Mouse (Mus musculus): ENCODE results near the gene Calcoco1.
"Not testable (repeated sequence)": the region's sequence is repeated elsewhere in the genome, so short reads cannot be mapped to it uniquely, and the experiment has no call there.

Calcoco1 gene

DNA sequence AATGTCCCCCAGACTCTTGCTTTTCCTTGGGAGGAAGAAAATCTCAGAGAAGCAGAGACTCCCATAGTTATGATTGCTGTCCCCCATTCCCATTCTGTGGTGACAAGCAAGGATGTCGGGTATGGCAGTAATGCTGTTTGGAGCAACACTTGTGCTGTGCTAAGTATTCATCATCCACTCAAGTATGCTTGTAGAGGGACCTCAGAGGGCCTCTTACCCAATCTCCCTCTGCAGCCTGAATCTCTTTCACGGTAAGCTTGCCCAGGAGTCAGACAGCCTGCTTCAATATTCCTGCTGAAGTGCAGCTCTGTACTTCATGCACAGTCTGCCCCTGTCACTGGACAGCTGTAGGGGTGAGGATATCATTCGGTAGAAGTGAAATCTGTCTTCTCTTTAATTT is 25.1 kb downstream of the Calcoco1 start:
- in situ Hi-C loops (cut with MseI, MboI) = loop anchor here in 1 of 2 experiments (5.0 kb wide), 1 partner anchor 45 kb away; no protein-coding TSS in a partner anchor

DNA sequence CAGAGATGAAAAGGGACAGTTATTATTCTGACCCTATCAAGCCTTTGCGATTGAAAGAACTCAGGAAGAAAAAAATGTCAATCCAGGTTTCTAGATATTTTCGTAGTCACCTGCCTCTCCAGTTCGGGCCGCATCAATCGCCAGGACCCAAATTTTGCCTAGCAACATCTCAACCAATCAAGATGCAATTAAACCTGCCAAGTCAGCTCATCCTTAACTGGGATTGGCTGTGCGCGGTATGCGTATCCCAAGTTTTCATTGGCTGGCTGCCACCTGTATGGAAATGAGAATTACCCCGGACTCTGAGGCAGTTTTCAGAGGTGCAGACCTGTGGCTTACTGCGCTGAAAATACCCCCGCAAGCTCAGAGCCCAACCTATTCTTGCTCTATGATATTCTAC is 28.4 kb downstream of the Calcoco1 start:
- in situ Hi-C loops (cut with MseI, MboI) = no loop called here

DNA sequence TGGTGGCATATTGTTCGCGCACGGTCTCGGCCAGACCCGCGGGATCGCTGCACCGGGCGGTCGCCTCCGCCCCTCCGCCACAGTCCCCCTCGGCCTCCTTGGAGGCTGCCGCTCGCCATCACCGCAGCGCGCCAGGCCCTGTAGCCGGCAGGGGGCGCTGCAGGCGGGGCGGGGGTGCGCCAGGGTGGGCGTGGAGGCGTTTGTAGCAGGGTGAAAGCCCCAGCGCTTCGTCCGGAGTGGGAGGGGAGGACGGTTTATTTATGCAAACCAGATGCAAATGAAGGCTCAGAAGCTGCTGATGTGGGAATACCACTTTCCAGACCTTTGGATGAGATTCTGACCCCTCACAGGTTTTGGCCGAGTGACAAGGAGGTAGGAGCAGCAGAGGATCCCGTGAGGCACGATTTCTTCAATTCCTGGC is 29.0 kb downstream of the Calcoco1 start:
- in situ Hi-C loops (cut with MseI, MboI) = no loop called here

DNA sequence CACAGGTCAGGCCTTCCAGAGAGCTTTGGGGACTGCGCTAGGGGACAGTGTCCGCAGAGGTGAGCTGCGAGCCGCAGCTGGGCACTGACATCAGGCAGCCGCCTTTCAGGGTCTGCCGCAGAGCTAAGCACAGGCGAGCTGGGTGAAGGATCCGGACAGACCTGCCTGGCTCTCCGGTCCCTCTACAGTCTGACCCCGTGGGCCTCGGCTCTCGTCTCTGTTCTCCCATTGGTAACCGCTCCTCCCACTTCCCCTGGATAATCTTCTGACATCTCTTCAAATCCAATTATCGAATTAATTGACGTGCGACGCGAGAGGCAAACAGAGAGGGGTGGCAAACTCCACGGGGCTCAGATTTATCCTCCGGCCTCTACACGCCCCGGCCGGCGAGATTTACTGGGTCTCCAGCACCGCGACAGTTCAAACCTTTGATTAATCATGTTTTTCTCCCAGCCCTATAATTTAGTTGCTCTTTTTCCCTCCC is 29.6 kb downstream of the Calcoco1 start:
- in situ Hi-C loops (cut with MseI, MboI) = no loop called here

DNA sequence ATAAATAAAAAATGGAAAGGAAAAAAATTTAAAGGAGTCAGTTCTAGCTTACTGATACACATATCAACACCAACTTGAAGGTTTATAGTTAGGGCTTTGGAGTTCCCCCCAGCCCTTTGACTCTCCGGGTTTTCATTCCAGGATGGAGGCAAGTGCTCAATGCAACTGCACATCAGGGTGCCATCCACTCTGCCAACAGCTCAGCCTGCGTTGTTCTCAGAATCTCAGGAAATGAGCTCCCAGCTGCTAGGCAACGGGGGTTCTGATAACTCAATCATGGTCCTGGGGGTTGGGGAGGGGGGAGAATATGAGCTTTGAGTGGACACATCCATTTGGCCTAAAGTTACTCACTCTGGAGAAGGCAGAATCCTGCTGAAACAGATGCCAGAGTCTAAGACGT is 36.2 kb downstream of the Calcoco1 start:
- in situ Hi-C loops (cut with MseI, MboI) = no loop called here

DNA sequence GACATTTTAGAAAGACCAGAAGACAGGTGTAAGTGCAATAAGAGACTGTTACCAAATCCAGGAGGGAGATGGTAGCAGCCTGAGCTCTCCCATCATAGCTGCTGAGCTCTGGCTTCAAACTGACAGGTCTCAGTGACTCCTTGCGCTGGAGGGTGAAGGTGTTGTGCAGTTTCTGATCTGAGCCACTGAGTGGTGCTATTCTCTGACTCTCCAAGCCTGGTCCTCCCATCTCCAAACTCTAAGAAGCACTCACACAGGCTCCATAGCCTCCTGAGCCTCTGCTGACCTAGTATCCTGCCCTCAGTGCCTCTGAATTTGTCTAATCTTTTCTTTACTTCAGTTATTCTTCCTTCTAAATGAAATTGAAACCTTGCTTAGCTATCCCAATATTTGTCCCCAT is 38.3 kb downstream of the Calcoco1 start:
- in situ Hi-C loops (cut with MseI, MboI) = no loop called here

DNA sequence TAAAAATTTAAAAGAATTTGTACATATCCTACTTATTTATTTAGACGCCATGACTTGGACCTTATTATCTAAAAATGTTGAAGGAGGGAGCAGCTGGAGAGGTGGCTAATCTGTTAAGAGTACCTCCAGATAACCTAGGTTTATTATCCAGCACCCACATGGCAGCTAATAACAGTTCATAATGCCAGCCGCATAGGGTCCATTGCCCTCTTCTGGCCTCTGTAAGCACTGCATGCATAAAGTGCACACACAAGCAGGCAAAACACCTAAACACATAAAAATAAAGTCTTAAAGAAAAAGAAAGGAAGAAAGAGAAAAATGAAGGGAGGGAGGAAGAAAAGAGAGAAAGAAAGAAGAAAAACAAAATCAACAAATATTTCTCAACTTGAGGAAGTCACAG is 45.6 kb downstream of the Calcoco1 start:
- in situ Hi-C loops (cut with MseI, MboI) = no loop called here

DNA sequence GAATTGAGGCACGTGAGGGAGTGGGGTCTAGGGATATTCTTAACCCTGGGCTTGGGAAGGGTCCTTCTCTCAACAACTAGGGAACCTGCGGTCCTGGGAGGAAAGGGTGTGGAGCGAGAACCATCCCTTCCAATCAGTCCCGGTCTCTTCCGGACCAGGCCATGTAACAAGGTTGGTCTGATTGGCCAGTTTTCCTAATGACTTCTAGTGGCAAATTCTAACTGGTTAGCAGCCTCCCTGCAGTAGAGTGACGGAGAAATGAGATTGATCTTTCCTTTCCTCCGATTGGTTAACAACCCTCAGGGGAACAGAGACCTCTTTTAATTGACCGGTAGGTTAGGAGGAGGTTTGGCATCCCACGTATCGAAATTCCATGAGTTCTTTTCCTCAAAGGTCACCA is 48.4 kb downstream of the Calcoco1 start:
- in situ Hi-C loops (cut with MseI, MboI) = no loop called here

DNA sequence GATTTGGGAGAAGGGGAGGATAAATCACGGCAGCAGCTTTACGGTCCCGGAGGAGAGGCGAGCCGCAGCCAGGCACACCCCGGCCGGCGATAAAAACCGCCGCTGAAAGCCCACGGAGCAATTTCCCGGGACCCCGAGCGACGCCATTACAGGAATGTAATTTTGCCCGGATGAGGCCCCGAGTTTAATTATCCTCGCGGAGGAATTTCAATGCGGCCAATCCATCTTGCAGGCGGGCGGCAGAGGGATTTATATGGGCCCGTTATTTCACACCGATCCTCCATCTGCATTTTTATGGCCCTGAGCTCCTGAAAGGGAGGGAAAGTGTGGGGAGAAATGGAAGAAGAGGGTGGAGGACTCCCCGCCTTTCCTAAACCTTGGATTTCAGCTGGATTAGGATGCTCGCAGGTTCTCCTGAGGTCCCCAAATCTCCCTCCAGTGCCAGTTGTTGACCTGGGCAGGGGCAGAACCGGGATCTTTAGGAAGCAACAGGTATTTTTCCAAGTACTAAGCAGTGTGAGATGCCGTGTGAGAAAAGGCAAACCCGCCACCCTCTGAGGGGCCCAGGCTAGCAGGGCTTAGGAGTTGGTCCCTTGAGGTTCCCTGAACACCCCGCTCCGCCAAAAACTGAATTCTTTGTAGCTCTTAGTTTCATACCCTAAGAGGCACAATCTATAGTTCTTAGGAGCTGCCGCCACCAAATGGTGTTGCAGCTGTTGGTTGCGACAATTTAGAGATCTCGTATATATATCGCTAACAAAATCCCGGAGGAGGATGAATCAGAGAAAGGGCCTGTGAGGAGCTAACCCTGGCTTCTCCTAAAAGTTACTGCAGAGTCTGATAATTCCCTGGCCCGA is 49.5 kb downstream of the Calcoco1 start, which contains the start of gene Atp5g2:
Atp5g2 (minus strand) TSS at position 138 of the 857 bp plus-strand sequence.
- in situ Hi-C loops (cut with MseI, MboI) = no loop called here

DNA sequence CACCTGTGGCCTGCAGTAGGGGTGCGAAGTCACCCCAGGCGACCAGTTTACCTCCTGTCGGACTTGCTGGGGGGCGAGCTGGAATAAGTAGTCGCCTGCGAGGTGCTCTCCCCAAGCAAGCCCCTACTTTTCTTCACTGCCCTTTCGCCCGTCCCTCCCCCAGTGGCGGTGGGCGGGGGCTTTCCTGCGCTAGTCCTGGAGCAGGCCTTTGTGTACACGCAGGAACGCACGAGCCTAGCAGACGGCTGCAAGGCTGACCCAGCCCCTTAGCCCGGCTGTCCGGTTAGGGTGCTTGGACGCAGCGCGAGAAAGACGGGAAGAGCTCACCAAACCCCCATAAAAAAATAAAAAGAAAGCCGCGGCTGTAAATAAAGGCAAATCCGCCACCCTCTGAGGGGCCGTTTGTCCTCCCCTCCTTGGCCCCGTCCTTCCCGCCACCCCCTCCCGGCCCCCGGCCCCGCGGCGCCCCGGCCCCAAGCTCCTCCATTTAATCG is 50.2 kb downstream of the Calcoco1 start:
- in situ Hi-C loops (cut with MseI, MboI) = no loop called here

DNA sequence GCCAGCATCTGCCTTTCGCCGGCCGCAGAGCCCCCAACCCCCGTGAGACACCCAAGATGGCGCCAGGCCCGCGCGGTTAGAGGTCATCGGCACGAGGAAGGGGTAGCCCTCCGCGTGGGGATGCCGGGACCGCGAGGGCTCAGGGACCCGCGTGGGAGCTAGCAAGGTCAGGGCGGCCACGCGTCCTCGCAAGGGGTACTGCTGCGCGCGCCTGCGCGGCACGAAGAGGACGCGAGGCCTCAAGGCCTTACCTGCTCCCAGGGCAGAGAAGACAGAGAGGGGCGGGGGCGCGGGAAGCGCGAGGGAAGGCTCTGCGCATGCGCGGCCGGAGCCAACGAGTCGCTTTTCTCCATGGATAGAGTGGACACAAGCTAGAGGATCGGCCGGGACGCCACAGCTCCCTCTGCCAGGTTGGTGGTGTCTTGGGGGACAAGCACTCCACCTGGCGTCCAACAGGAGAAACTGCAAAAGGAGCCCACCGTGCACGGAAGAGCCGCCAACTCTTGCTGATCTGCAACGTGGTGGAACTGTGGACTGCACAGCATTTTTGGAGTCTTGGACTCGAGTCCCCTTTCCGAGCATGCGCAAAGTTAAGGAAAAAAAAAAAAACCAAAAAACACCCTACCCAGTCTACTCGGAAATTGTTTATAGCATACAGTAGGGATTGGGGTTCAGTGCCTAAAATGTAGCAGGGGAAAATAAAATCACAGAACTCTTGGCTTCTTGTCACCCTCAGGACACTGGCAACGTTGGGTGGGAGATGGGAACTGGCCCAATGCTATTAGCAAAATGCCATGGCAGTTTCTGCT is 51.0 kb downstream of the Calcoco1 start:
- in situ Hi-C loops (cut with MseI, MboI) = no loop called here

DNA sequence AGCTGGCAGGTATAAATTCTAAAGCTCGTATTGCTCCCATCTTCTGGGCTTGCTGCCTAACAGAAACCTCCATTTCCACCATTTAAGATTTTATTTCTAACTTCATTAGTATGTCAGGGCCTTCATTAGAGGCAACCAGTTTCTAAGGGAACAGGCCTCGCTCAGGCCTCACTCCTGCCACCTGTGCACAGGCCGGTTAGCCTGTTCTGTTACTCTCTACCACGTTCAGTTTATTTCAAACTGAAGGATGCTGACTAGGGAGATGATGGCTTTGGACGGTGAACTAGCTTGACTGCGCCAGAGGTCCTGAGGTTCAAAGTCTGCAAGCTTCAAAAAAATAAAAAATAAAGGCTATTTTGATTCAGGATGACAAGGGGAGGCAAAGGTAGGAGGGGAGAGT is 51.7 kb downstream of the Calcoco1 start:
- in situ Hi-C loops (cut with MseI, MboI) = no loop called here

DNA sequence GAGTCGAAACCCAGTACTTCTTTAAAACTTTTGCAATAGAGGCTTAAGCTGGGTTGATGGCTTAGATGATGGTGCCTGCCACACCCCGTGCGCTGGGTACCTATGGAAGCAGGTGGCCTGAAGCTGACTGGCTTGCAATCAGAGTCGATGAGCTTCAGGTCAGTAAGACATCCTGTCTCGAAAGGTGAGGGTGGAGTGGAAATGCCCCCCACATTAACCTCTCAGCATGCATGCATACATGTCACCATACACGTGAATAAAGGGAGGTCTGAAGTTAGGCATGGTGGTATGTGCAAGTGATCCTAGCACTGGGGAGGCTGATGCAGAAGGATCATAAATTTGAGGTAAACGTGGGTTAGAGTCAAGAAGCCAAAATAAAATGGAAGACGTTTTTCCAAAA is 52.4 kb downstream of the Calcoco1 start:
- in situ Hi-C loops (cut with MseI, MboI) = no loop called here

DNA sequence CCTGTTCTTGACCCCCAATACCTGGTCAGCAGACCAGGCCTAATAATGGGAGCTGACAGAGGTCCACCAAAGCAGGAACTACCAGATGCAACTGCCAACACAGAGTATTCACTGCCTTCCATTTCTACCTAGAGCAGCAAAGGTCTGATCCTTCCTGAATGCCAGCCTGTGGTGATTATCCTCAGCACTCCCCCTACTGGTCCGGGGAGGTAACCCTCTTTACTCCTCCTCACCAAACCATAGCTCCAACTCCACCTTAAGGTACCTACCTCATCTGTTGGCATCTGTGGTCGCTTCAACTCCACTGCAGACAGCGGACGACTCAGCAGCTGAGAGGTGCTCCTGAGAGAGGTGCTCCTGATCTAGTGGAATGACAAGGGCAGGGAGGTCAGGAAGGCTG is 56.5 kb downstream of the Calcoco1 start:
- in situ Hi-C loops (cut with MseI, MboI) = no loop called here

DNA sequence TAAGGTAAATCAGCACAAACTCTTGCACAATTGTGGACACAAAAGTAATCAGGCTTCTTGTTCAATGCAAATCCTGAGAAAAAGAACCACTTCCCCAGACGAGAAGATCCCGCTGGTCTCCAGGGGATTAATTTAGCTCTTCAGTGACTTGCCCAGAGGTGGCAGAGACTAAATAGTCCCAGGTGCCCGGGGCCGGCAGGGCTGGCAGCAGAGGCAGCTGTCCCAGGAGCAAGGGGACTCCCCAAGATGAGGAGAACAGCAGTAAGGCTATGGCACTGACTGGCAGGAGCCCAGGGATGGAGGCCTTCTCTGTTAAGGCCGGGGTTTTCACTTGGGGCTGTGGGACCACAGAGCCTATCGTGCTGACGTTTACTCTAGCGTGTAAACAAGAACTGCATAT is 58.2 kb downstream of the Calcoco1 start:
- in situ Hi-C loops (cut with MseI, MboI) = no loop called here

DNA sequence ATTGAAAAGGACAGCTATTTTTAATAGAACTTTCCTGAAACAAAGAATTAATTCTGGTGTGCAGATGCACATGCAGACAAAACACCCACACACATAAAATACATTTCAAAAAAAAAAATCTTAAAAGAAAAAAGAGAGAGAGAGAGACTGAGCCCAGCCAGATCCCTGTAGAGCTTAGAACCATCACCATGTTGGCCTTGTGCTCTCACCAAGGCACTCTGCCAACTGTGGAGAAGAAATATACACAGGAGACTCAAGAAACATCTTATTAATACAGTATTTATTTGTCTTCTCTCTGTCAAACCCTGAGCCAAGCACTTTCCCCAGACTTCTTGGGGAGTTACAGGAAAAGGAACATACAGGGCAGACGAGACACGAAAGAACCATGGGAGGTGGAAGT is 59.4 kb downstream of the Calcoco1 start:
- in situ Hi-C loops (cut with MseI, MboI) = not testable (repeated sequence)

DNA sequence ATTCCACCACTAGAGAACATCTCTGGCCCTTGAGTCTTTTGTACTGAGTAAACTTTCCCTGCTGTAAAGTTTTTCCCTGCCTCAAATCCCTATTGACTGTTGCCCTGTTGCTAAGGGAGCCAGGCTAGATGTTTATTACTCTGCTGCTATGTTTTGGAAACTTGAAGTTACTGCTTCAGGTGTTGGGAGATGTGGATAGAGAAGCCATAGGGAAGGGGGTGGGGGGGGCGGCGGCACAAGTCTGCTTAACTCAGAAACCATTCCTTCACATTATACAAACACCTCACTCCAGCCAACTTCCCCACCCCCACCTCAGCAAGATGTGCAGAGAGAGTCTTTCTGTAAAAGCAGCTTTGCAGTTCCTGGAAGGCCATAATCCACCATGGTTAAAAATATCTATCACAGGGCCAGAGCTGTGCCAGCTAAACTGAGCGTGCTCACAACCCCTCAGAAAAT is 64.0 kb downstream of the Calcoco1 start:
- in situ Hi-C loops (cut with MseI, MboI) = no loop called here
